Mouse (Mus musculus) CH12.LX (cell line): ENCODE results near the gene Cenpk. TPM values are rescaled to one million over a fixed set of nuclear protein-coding genes. Genes with fewer than 3 reads are reported as not detected.
A peak's percentile ranks its signal among the peaks of the same experiment; 100 is the strongest.

Experiments
- DNase-seq: peaks from one replicate; pipeline ENCODE4 v3.0.0-alpha.2; 2013; ENCODE audit errors: extremely low read depth
- H3K27ac ChIP-seq: 2 replicates; pipeline ENCODE4 v1.5.1; 2012; ENCODE audit warnings: low read depth, mild to moderate bottlenecking, control low read depth, moderate library complexity; ENCODE audit not compliant: insufficient read depth
- H3K27me3 ChIP-seq: replicated peaks from 2 replicates; pipeline ENCODE3; 2012; ENCODE audit warnings: inconsistent platforms
- H3K36me3 ChIP-seq, 2 experiments: replicated peaks in 1 of 2; 2 replicates each; pipeline versions ENCODE3 to v1.6.1; 2012; ENCODE audit warnings: inconsistent platforms in 1 of 2, low read length in 1 of 2, mild to moderate bottlenecking in 1 of 2, mixed read lengths in 1 of 2, moderate library complexity in 1 of 2; ENCODE audit not compliant: control insufficient read depth in 1 of 2, insufficient read depth in 1 of 2
- H3K4me1 ChIP-seq, 2 experiments: 2 replicates each; pipeline ENCODE4 v1.6.1; 2012; ENCODE audit warnings: inconsistent platforms in 1 of 2, moderate library complexity in 1 of 2; ENCODE audit not compliant: insufficient read depth in 2 of 2, control insufficient read depth in 1 of 2
- H3K4me2 ChIP-seq: 2 replicates; pipeline ENCODE4 v1.6.1; 2012; ENCODE audit warnings: low read depth, mild to moderate bottlenecking, control low read depth; ENCODE audit not compliant: poor library complexity, insufficient read depth, severe bottlenecking
- H3K4me3 ChIP-seq, 3 experiments: fragments of 150-350 bp in 1 of 3; sonication (generic) in 1 of 3; replicated peaks in 1 of 3; 2 replicates each; pipeline versions ENCODE3 to v1.5.1; 2011 to 2012; ENCODE audit warnings: low read depth in 2 of 3, low read length in 2 of 3, mild to moderate bottlenecking in 2 of 3, moderate library complexity in 2 of 3, control low read depth in 1 of 3, improper control_type of control experiment in 1 of 3, inconsistent platforms in 1 of 3, mixed read lengths in 1 of 3; ENCODE audit not compliant: poor library complexity in 1 of 3
- H3K79me2 ChIP-seq: replicated peaks from 2 replicates; pipeline ENCODE4 v1.6.1; 2012; ENCODE audit warnings: mild to moderate bottlenecking, moderate library complexity; ENCODE audit not compliant: control insufficient read depth, poor library complexity, insufficient read depth, severe bottlenecking; ENCODE audit errors: extremely low read depth
- H3K9ac ChIP-seq: 2 replicates; pipeline ENCODE4 v1.6.1; 2012; ENCODE audit warnings: low read depth, mild to moderate bottlenecking, control low read depth, moderate library complexity; ENCODE audit not compliant: insufficient read depth
- H3K9me3 ChIP-seq: replicated peaks from 2 replicates; pipeline ENCODE3; 2012; ENCODE audit warnings: low read length, inconsistent platforms, mixed read lengths
- BHLHE40 ChIP-seq: IDR thresholded peaks from 2 replicates; pipeline ENCODE4 v1.6.1; 2011; ENCODE audit warnings: mild to moderate bottlenecking, low read depth, low read length, improper control_type of control experiment
- CHD1 ChIP-seq: IDR thresholded peaks from 2 replicates; pipeline ENCODE4 v1.6.1; 2012; ENCODE audit warnings: low read depth, low read length, improper control_type of control experiment, inconsistent platforms
- CHD2 ChIP-seq: IDR thresholded peaks from 2 replicates; pipeline ENCODE4 v1.6.1; 2011; ENCODE audit warnings: low read length, improper control_type of control experiment
- CTCF ChIP-seq, 2 experiments: IDR thresholded peaks in 1 of 2; conservative IDR thresholded peaks in 1 of 2; 2 replicates each; pipeline ENCODE4 v1.5.1; 2011 to 2012; ENCODE audit warnings: low read depth in 2 of 2, low read length in 2 of 2, improper control_type of control experiment in 1 of 2, inconsistent platforms in 1 of 2, mild to moderate bottlenecking in 1 of 2, moderate library complexity in 1 of 2
- E2F4 ChIP-seq: IDR thresholded peaks from 2 replicates; pipeline ENCODE4 v1.6.1; 2011; ENCODE audit warnings: low read depth, low read length, improper control_type of control experiment; ENCODE audit not compliant: insufficient replicate concordance
- ELF1 ChIP-seq: IDR thresholded peaks from 2 replicates; pipeline ENCODE4 v1.6.1; 2014; ENCODE audit warnings: low read depth, mild to moderate bottlenecking, inconsistent platforms, low read length, improper control_type of control experiment
- EP300 ChIP-seq: IDR thresholded peaks from 2 replicates; pipeline ENCODE4 v1.6.1; 2011; ENCODE audit warnings: low read length, improper control_type of control experiment
- ETS1 ChIP-seq: conservative IDR thresholded peaks from 2 replicates; pipeline ENCODE4 v1.6.1; 2012; ENCODE audit warnings: low read depth, mild to moderate bottlenecking, inconsistent platforms, low read length, improper control_type of control experiment, moderate library complexity
- GABPA ChIP-seq: IDR thresholded peaks from 2 replicates; pipeline ENCODE4 v1.6.1; 2012; ENCODE audit warnings: low read depth, low read length, improper control_type of control experiment, inconsistent platforms; ENCODE audit not compliant: insufficient replicate concordance
- IRF4 ChIP-seq: IDR thresholded peaks from 2 replicates; pipeline ENCODE4 v1.6.1; 2014; ENCODE audit warnings: low read depth, mild to moderate bottlenecking, inconsistent platforms, low read length, improper control_type of control experiment
- JUND ChIP-seq: conservative IDR thresholded peaks from 2 replicates; pipeline ENCODE4 v1.6.1; 2011; ENCODE audit warnings: low read depth, low read length, improper control_type of control experiment
- KAT2A ChIP-seq: IDR thresholded peaks from 2 replicates; pipeline ENCODE4 v1.6.1; 2012; ENCODE audit warnings: low read length, improper control_type of control experiment, inconsistent platforms; ENCODE audit not compliant: insufficient replicate concordance
- MAZ ChIP-seq: IDR thresholded peaks from 2 replicates; pipeline ENCODE4 v1.6.1; 2012; ENCODE audit warnings: low read depth, mild to moderate bottlenecking, inconsistent platforms, low read length, improper control_type of control experiment, moderate library complexity
- MEF2A ChIP-seq: IDR thresholded peaks from 2 replicates; pipeline ENCODE4 v1.6.1; 2014; ENCODE audit warnings: low read depth, mild to moderate bottlenecking, inconsistent platforms, low read length, improper control_type of control experiment, borderline replicate concordance
- MXI1 ChIP-seq: IDR thresholded peaks from 2 replicates; pipeline ENCODE4 v1.6.1; 2011; ENCODE audit warnings: mild to moderate bottlenecking, low read depth, low read length, improper control_type of control experiment
- MYC ChIP-seq: IDR thresholded peaks from 2 replicates; pipeline ENCODE4 v1.6.1; 2011; ENCODE audit warnings: low read depth, mild to moderate bottlenecking, improper control_type of control experiment, low read length
- NRF1 ChIP-seq: IDR thresholded peaks from 2 replicates; pipeline ENCODE4 v1.6.1; 2014; ENCODE audit warnings: low read depth, mild to moderate bottlenecking, inconsistent platforms, low read length, improper control_type of control experiment, moderate library complexity
- RAD21 ChIP-seq: IDR thresholded peaks from 2 replicates; pipeline ENCODE4 v1.6.1; 2011; ENCODE audit warnings: low read depth, mild to moderate bottlenecking, low read length, improper control_type of control experiment, moderate library complexity
- RCOR1 ChIP-seq: conservative IDR thresholded peaks from 2 replicates; pipeline ENCODE4 v1.6.1; 2012; ENCODE audit warnings: low read depth, mild to moderate bottlenecking, inconsistent platforms, low read length, improper control_type of control experiment
- SIN3A ChIP-seq: IDR thresholded peaks from 2 replicates; pipeline ENCODE4 v1.6.1; 2012; ENCODE audit warnings: low read length, improper control_type of control experiment, inconsistent platforms
- USF1 ChIP-seq: IDR thresholded peaks from 2 replicates; pipeline ENCODE4 v1.6.1; 2014; ENCODE audit warnings: low read depth, mild to moderate bottlenecking, inconsistent platforms, low read length, improper control_type of control experiment
- ZNF384 ChIP-seq: IDR thresholded peaks from 2 replicates; pipeline ENCODE4 v1.6.1; 2012; ENCODE audit warnings: low read depth, low read length, improper control_type of control experiment, inconsistent platforms
- dilution Hi-C: fragments of 300-500 bp; cut with MboI; formaldehyde crosslinking; loops from 2 replicates; pipeline ENCODE4 v1.14.3; 2020; ENCODE audit warnings: low sequenced_read_pairs; ENCODE audit not compliant: extremely low pct_unique_long_range_greater_than_20kb, extremely low pct_ligation_motif_present
- in situ Hi-C: fragments of 300-500 bp; cut with MboI; formaldehyde crosslinking; loops from 3 replicates; pipeline ENCODE4 v1.14.3; 2019; ENCODE audit warnings: low sequenced_read_pairs, low pct_ligation_motif_present, low pct_unique_long_range_greater_than_20kb, mixed read lengths
- polyA plus RNA-seq: library from polyadenylated mRNA; unstranded; fragments of >175 nt; gene quantifications from 2 replicates; pipeline ENCODE4 v1.2.1, GENCODE M21; 2012; ENCODE audit warnings: low read depth; ENCODE audit not compliant: insufficient read length
- total RNA-seq, 2 experiments: library from RNA; depleted of rRNA; stranded (reverse); fragments of 300-350 nt in 1 of 2; fragments of >200 nt in 1 of 2; gene quantifications; 2 replicates each; pipeline ENCODE4 v1.2.3; 2012 to 2014

Gene Cenpk
- total and polyA plus RNA-seq, 3 experiments: 19.0 to 113 (median 35.5) TPM

DNA sequence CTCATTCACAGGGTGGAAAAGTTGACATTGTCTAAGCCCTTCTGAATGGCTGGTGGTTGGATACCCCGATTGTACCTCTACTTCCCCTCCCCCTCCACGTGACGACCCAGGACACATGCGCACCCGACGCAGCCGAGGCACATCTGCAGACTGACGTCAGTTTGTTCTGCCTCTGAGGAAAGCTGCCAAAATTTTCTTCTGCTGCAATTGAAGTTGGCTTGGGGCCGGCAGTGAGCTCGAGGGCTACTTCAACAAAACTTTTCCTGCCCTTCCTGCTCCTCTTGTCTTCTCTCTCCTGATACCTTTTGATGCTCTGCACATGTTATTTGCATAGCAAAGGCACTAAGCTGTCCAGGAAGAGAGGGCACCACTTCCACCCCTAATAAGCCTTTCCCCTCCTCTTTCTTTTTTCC lies 58.5 kb downstream of the Cenpk start (continued):
- TF ChIP-seq MAZ (no peak), JUND (0 out of 2 replicates have a peak, but pooled peaks have one; percentile 48), MEF2A (peak; percentile 55; the same call in 1 of the 2 replicates), CTCF (conservative IDR thresholded peaks at IDR 0.05 in 1 of 2, IDR thresholded peaks at IDR 0.05 in 1 of 2; ENCODE audit: low read depth in 2 of 2, low read length in 2 of 2) (no peak), CHD1 (no peak), RCOR1 (no peak; the same call in 1 of the 2 replicates), ELF1 (peak; percentile 66; the same call in 1 of the 2 replicates), BHLHE40 (peak; percentile 100), EP300 (peak; percentile 53), GABPA (no peak), IRF4 (peak; percentile 69), E2F4 (no peak), ETS1 (peak; percentile 93), USF1 (peak; percentile 85), MYC (peak; percentile 82), RAD21 (no peak; the same call in 1 of the 2 replicates), MXI1 (peak; percentile 76; the same call in 1 of the 2 replicates), KAT2A (no peak)

DNA sequence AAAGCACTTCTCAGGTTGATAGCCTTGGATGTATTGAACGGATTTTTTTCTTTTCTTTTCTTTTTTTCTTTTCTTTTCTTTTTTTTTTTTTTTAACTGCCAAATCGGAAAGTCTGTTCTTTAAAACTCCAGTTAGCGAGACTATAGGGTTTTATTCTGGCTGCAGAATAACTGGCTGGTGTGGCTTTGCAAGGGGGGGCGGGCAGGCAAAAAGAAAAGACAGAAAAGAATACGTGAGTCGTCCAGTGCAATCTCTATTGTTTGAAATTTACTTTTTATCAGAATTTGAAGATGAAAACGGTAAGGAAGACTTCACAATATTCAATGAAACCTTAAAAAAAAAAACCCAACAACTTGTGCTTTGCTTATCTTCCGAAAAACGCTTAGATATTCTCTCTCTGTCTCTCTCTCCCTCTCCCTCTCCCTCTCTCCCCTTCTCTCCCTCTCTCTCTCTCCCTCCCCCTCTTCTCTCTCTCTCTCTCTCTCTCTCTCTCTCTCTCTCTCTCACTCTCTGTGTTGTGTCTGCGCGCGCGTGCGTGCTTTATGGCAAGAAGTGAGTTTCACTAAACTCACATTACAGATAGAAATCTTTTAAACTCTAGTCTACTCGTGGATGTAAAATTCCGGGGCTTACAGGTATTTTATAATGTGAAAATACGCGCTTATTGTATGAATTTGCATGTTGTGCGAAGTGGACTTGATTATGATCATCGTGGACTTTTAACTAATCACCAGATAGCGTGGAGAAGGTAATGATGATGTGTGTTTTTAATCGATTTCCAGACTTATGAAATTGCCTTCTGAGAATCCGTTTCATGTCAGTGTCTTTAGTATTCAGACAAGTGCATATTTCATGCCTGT lies 59.2 kb downstream of the Cenpk start, which contains the start of gene Adamts6:
TSS of gene Adamts6 (plus strand) at position 470 of the 860 bp plus-strand sequence.
- in situ Hi-C loops (loop anchor here (10.0 kb wide), 1 partner anchor 497 kb away; no protein-coding TSS in a partner anchor), dilution Hi-C loops (no loop called here)
- Histone ChIP-seq H3K4me3 (peak within 1 kb of the TSS; percentile 51 to 57 (median 53)), H3K9ac (peak within 1 kb of the TSS; percentile 37; the same call in 1 of the 2 replicates), H3K27me3 (no peaks in the 10 kb centered on the region), H3K4me2 (peak within 1 kb of the TSS; percentile 100), H3K4me1 (peaks cover 0 to 12% of the 10 kb centered on the region in 2 experiments; a peak in 1 of 4 replicates), H3K9me3 (no peaks in the 10 kb centered on the region), H3K36me3 (no peaks in the 10 kb centered on the region), H3K79me2 (no peaks in the 10 kb centered on the region; the same call in 1 of the 2 replicates), H3K27ac (no peak within 1 kb of the TSS; the same call in 1 of the 2 replicates)
- TF ChIP-seq NRF1: peak; percentile 60
- peak; percentile 53 for TF ChIP-seq ZNF384
- peak; percentile 12; the same call in 1 of the 2 replicates for TF ChIP-seq SIN3A
- no peak for TF ChIP-seq CHD2
- no peak for TF ChIP-seq MEF2A
- 0 out of 2 replicates have a peak, but pooled peaks have one; percentile 8 for TF ChIP-seq IRF4
- peak; percentile 15 for DNase-seq
